Mouse (Mus musculus) heart, postnatal 10 days (tissue): Measurements from ENCODE around the gene Emilin1. TPM values are rescaled to one million over a fixed set of nuclear protein-coding genes. Genes with fewer than 3 reads are reported as not detected.

Source experiments
- DNase-seq, 2 experiments: peaks; one replicate each; pipeline ENCODE4 v3.0.0; 2021
- intact Hi-C: fragments of 180-260 bp; cut with DNase I; formaldehyde crosslinking; loops from one replicate; pipeline ENCODE4 v1.15.1; 2025
- total RNA-seq, 2 experiments: library from RNA; stranded (reverse); gene quantifications; 2 replicates each; pipeline ENCODE4 v1.2.3; 2021

The Emilin1 gene
- total RNA-seq, 2 experiments from 2014 or later = 68.4 to 76.3 TPM

GRCm38 (mm10) chr5:30890375-30890774 lies 22.8 kb upstream of the Emilin1 start:
- no peak for DNase-seq
- intact Hi-C loops = no loop called here

GRCm38 (mm10) chr5:30901860-30902259 lies 11.3 kb upstream of the Emilin1 start:
- no peak for DNase-seq
- intact Hi-C loops = no loop called here

GRCm38 (mm10) chr5:30907413-30908059 lies 5.7 kb upstream of the Emilin1 start, which contains the start of gene Ost4:
Ost4 (minus strand) TSS chr5:30907788.
- intact Hi-C loops = loop anchor here (1.0 kb wide), 1 partner anchor 15 kb away; no protein-coding TSS in a partner anchor

GRCm38 (mm10) chr5:30908426-30909299 lies 4.5 kb upstream of the Emilin1 start:
- DNase-seq = peak; percentile 70 to 80
- intact Hi-C loops = no loop called here

More at GRCm38 (mm10) chr5:30907413-30908059, 5.7 kb upstream of the Emilin1 start, which contains the start of gene Ost4:
- peak; percentile 99 for DNase-seq

DNA sequence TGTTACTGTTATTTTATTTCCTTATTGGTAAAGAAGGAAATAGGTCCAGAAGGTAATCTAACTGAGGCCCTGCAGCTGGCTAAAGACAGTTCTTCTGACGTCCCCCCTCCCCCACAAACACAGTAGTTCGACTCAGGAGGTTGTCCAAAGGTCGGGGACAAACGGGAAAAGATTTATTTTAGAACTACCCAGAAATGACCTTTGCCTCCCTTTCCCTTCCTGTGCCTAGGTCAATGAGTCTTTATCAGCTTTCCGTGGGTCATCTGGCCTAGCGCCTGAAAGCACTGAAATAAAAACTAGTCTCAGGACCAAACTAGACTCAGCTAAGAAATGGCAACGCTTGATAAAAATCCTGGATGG lies 3.9 kb upstream of the Emilin1 start:
- peak; percentile 45 to 49 for DNase-seq
- intact Hi-C loops = no loop called here

DNA sequence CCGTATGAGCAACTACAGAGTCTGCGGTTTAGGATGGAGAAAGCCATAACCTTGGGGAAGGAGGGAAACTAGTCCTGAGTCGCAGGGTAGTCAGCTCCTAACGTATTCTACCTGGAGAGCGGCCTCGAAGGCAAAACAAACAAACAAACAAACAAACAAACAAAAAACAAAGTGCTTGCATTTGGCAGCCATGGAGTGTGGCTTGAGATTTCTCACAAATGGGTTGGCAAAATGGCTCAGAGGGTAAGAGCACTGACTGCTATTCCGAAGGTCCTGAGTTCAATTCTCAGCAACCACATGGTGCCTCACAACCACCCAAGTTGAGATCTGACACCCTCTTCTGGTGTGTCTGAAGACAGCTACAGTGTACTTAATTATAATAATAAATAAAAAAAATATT lies 3.3 kb upstream of the Emilin1 start:
- intact Hi-C loops = no loop called here
- DNase-seq = no peak

- DNase-seq = no peak
- intact Hi-C loops = no loop called here
These were observed 2.7 kb upstream of the Emilin1 start for GRCm38 (mm10) chr5:30910481-30910880.

- intact Hi-C loops = loop anchor here (2.0 kb wide), 1 partner anchor 23 kb away; the partner anchor contains the start of gene Agbl5
- DNase-seq = peak in 1 of 2 experiments; percentile 48
These were observed 1.0 kb upstream of the Emilin1 start for GRCm38 (mm10) chr5:30912156-30912555.

DNA sequence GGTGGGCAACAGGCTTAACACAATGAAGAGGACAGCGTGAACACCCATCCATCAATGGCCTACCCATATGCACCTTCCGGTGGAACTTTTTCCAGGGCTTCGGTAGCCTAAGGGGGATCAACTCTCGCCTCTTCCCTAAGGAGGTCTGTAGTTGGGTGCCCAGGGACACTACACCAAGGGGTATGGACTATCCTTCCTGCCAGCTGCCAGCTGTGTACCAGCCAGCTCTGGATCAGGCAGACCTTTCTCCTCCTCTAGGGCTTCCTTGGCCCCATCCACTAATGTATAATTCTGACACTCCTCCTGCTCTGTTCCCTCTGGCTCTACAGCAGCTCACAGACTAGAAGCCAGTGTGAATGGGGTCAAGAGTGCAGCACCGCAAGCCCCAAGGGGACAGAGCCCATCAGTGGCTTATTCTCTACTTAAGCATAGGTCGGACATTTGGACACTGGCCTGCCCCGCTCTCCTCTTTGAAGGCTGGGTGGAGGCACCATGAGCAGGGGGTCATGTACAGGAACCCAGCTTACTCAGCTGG lies 966 bp downstream of the Emilin1 start:
- peak in 1 of 2 experiments; percentile 30 for DNase-seq
- intact Hi-C loops = no loop called here

GRCm38 (mm10) chr5:30914849-30915248 lies 1.6 kb downstream of the Emilin1 start:
- peak in 1 of 2 experiments; percentile 31 for DNase-seq
- intact Hi-C loops = no loop called here

DNA sequence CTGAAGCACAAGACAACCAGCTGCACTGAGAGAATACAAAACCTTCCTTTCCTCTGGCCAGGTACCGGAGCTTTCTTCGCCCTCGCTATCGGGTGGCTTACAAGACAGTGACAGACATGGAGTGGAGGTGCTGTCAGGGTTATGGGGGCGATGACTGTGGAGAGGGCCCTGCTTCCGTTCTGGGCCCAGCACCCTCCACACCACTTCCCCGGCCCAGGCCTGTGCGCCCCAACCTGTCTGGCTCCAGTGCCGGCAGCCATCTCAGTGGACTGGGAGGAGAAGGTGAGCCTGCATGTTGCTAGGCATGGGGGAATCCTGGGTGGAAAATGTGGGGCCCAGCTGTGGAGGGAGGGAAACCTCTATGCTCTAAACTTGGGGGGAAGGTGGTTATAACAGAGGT lies 2.3 kb downstream of the Emilin1 start:
- DNase-seq = peak in 1 of 2 experiments; percentile 40
- intact Hi-C loops = no loop called here

DNA sequence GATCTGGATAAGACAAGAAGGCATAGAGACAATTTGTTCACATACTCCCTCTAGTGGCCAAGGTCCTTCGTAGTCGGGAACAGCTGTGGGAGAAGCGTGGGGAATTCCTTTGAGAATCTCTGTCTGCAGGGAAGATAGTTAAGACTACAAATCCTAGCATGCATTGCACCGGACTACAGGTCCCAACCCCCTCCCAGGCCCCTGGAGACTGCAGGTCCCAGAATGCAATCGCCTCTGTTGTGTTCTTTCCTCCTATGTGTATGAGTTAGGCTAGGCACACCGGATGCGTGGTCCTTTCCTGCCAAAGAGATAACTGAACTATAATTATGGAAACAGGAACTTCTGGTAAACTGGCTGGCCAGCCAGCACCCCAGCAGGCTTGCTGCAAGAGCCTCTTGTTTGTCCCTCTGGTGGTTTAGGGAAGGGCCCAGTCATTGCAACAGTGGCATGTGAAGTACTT lies 2.8 kb downstream of the Emilin1 start:
- peak; percentile 94 for DNase-seq
- intact Hi-C loops = no loop called here

GRCm38 (mm10) chr5:30916841-30917240 lies 3.6 kb downstream of the Emilin1 start:
- no peak for DNase-seq
- intact Hi-C loops = no loop called here

DNA sequence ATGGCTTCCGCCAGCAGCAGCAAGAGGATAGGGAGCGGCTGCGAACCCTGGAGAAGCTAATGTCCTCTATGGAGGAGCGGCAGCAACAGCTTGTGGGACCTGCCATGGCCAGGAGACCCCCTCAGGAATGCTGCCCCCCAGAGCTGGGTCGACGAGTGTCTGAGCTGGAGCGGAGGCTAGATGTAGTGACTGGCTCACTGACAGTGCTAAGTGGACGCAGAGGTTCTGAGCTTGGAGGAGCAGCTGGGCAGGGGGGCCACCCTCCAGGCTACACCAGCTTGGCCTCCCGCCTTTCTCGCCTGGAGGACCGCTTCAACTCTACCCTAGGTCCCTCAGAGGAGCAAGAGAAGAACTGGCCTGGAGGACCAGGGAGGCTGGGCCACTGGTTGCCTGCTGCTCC lies 4.1 kb downstream of the Emilin1 start:
- intact Hi-C loops = no loop called here
- DNase-seq = no peak

- no peak for DNase-seq
- intact Hi-C loops = no loop called here
These were observed 4.9 kb downstream of the Emilin1 start for GRCm38 (mm10) chr5:30917891-30918670.

DNA sequence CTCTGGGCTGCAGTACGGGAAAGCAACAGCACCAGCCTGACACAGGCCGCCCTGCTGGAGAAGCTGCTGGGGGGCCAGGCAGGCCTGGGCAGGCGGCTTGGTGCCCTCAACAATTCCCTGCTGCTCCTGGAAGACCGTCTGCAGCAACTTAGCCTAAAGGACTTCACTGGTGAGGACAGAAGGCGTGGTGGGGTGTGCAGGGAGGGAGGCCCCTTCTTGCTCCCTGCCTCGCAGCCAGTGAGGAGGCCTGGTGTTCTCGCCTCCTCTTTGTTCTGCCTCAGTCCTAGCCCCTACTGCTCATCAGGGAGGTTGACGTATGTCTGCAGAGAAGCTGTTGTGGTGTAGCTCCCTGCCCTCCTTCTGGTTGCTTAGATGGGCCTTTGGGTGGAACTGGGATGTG lies 5.5 kb downstream of the Emilin1 start:
- intact Hi-C loops = no loop called here
- no peak for DNase-seq

DNA sequence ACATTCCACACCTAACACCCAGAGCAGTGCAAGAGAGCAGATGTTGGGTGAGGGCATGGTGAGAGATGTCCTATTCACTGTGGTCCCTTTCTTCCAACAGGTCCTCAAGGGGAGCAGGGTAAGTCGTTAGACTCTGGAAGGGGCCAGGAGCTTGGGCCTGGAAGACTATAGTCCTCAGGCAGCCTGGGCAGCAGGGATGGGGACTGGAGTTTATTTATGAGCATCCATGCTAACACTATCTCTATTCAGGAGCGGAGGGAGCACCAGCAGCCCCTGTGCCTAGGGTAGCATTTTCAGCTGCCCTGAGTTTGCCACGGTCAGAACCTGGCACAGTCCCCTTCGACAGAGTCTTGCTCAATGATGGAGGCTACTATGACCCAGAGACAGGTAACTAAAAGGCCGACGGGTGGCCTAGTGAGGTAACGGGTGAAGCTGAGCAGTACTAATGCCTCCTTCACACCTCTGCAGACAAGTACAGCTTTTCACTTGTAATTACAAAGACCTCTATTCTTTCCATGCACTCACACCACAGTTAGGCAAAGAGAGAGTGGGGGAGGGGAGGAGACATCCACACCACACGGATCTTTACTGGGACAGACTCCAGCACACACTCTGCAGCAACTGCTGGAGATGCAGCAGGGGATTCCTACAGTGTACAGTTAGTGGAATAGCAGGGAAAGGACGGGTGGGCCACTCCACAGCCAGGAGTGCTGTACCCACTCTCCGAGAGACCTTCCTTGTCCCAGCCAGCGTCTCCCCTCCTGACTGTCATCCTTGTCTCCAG lies 6.8 kb downstream of the Emilin1 start:
- DNase-seq = no peak
- intact Hi-C loops = loop anchor here (2.0 kb wide), 1 partner anchor 113 kb away; no protein-coding TSS in a partner anchor

DNA sequence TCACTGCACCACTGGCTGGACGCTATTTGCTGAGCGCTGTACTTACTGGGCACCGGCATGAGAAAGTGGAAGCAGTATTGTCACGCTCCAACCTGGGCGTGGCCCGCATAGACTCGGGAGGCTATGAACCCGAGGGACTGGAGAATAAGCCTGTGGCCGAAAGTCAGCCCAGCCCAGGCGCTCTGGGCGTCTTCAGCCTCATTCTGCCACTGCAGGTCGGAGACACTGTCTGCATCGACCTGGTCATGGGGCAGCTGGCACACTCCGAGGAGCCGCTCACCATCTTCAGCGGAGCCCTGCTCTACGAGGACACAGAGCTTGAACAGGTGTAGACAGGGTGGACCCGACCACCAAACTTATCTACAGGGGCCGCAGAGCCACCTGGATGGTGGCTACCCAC lies 7.4 kb downstream of the Emilin1 start:
- intact Hi-C loops = loop anchor here (2.0 kb wide), 1 partner anchor 114 kb away; no protein-coding TSS in a partner anchor
- peak in 1 of 2 experiments; percentile 32 for DNase-seq

DNA sequence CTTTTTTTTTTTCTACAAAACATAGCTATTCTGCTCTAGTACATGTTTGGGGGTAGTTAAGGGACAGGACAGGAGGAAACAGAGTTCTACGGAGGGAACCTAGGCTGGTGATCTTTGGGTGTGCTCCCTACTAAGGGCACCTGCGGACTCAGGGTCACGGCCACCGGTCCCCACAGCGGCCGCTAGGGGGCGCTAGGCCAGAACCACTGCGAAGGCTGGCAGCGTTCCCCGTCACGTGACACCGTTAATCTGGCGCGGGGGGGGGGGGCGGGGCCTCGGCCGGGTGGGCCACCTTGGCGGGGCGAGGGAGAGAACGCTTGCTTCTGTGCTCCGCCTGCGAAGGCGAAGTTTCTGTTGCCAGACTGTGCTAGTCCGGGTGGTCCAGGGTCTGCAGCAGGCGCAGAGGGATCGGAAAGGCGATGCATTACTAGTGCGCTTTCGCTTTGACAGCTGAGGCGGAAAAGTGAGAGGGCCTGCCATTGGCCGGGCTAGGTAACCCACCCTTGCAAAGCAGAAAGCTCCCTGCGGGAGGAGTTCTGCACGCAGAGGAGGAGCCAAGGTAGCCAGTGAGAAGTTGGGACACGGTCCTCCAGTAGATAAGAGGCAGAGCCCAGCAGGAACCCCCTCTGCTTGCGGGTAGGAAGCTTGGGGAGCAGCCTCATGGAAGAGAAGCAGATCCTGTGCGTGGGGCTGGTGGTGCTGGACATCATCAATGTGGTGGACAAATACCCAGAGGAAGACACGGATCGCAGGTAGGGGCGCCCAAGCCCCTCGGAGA lies 8.2 kb downstream of the Emilin1 start, which contains the start of gene Khk:
TSS of gene Khk (plus strand) at position 176 of the 778 bp plus-strand sequence.
- DNase-seq = peak; percentile 91 to 96
- intact Hi-C loops = loop anchor here (2.0 kb wide), 1 partner anchor 115 kb away; no protein-coding TSS in a partner anchor
